Mouse (Mus musculus): ENCODE measurements around the gene Ctps2. TPM values are rescaled to one million over a fixed set of nuclear protein-coding genes. Genes with fewer than 3 reads are reported as not detected.
A peak's percentile ranks its signal among the peaks of the same experiment; 100 is the strongest.

Gene Ctps2
- polyA plus RNA-seq, 1 experiment from 2014 or later: 95.1 TPM

DNA sequence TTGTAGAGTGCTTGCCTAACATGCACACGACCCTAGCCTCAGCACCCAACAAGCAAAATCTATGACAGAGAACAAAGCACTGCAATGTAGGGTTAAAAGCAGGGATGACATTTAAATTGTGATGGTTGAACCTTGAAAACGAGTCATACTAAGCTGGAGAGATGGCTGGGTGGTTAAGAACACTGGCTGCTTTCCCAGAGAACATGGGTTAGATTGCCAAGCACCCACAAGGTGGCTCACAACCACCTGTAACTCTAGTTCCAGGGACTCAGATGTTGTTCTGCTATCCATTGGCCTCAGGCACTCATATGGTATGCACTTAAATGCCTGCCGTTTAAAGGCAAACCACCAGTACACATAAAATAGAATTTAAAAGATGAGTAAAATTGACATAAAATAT, 91.1 kb downstream of the Ctps2 start:
- H3K4me3 ChIP-seq: no peak overlapping the region
- no peaks in the 10 kb centered on the region; the same call in 1 of the 2 replicates for H3K27me3 ChIP-seq
- H3K27ac ChIP-seq: no peak overlapping the region
- WGBS: 75% methylated on average over 3 of the region's 3 CpGs
- no peaks in the 10 kb centered on the region for H3K9me3 ChIP-seq (replicated peaks)
- H3K4me1 ChIP-seq: no peaks in the 10 kb centered on the region
- no peak for ATAC-seq (ENCODE audit: low FRiP score)
- H3K36me3 ChIP-seq: no peaks in the 10 kb centered on the region
- no peak overlapping the region for H3K9ac ChIP-seq
- H3K4me2 ChIP-seq (replicated peaks): no peak overlapping the region

- no peak overlapping the region for H3K4me2 ChIP-seq (replicated peaks)
- H3K27ac ChIP-seq: no peak overlapping the region
- H3K9ac ChIP-seq: no peak overlapping the region
- H3K36me3 ChIP-seq: no peaks in the 10 kb centered on the region
- no peak overlapping the region for H3K4me3 ChIP-seq
- H3K9me3 ChIP-seq (replicated peaks): no peaks in the 10 kb centered on the region
- H3K27me3 ChIP-seq: no peaks in the 10 kb centered on the region; the same call in none of the 2 replicates
- ATAC-seq (ENCODE audit: low FRiP score): no peak
- no peaks in the 10 kb centered on the region for H3K4me1 ChIP-seq
Measured at GRCm38 (mm10) chrX:163027864-163028263, 126.8 kb downstream of the Ctps2 start.

- Histone ChIP-seq H3K27ac (no peak overlapping the region), H3K4me2 (replicated peaks) (no peak overlapping the region), H3K4me1 (no peaks in the 10 kb centered on the region), H3K4me3 (no peak overlapping the region), H3K36me3 (no peaks in the 10 kb centered on the region), H3K27me3 (peaks cover 28% of the 10 kb centered on the region), H3K9me3 (replicated peaks) (no peaks in the 10 kb centered on the region), H3K9ac (no peak overlapping the region)
- no peak for ATAC-seq (ENCODE audit: low FRiP score)
- WGBS: 56% methylated on average over 3 of the region's 3 CpGs
Measured at GRCm38 (mm10) chrX:163038767-163039166, 137.7 kb downstream of the Ctps2 start.

DNA sequence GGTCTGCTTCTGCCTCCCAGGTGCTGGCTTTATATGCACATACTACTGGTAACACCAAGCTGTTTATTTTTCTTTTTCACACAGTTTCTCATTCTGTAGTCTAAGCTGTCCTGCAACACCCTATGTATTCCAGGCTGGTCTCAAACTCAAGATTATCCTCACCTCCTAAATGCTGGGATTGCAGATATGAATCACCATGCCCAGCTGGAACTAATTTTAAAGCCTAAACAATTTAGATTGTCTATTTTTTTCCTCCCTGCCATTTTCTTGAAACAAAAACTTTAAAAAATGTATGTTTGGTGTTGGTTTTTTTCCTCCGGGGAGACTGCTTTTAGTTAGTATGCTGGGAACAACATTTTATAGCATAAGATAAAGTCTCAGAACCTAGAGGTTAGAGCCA, 141.7 kb downstream of the Ctps2 start:
- Histone ChIP-seq H3K4me1 (no peaks in the 10 kb centered on the region), H3K36me3 (no peaks in the 10 kb centered on the region), H3K27ac (no peak overlapping the region), H3K4me2 (replicated peaks) (no peak overlapping the region), H3K9me3 (replicated peaks) (no peaks in the 10 kb centered on the region), H3K27me3 (peaks cover 38% of the 10 kb centered on the region), H3K9ac (no peak overlapping the region), H3K4me3 (no peak overlapping the region)
- no peak for ATAC-seq (ENCODE audit: low FRiP score)
- 88% methylated on average over 1 of the region's 1 CpGs for WGBS

- Histone ChIP-seq H3K4me3 (no peak overlapping the region), H3K36me3 (no peaks in the 10 kb centered on the region), H3K27ac (no peak overlapping the region), H3K4me1 (no peaks in the 10 kb centered on the region), H3K27me3 (peaks cover 3% of the 10 kb centered on the region; the same call in 1 of the 2 replicates), H3K9ac (no peak overlapping the region), H3K4me2 (replicated peaks) (no peak overlapping the region), H3K9me3 (replicated peaks) (no peaks in the 10 kb centered on the region)
- ATAC-seq (ENCODE audit: low FRiP score): no peak
- WGBS: 67% methylated on average over 1 of the region's 1 CpGs
Measured at GRCm38 (mm10) chrX:163063936-163064335, 162.9 kb downstream of the Ctps2 start.

MicroRNAs within 50 kb of the gene (microRNA counts, 519-probe panel; counts per million panel counts)
- 470 counts per million, percentile 58 among the panel's probes with 10 or more counts for microRNA mmu-miR-3473

Small RNAs within 50 kb of the gene (microRNA-seq; reads per million reads assigned to microRNA genes)
- gene Mir3473a: not detected

Other genes with a start within 250 kb of the Ctps2 start
- gene Rbbp7, start 140.8 kb upstream of the Ctps2 start, polyA plus RNA-seq (2016; fragmentation: Nextera tagmentation; extraction: Ambion mirVana): 283 and 286 TPM in 2 replicates
- gene Txlng, start 71.8 kb upstream of the Ctps2 start, polyA plus RNA-seq (2016; fragmentation: Nextera tagmentation; extraction: Ambion mirVana): 17.5 and 18.4 TPM in 2 replicates
- 39.0 and 43.0 TPM in 2 replicates for gene Syap1, start 12.8 kb upstream of the Ctps2 start, polyA plus RNA-seq (2016; fragmentation: Nextera tagmentation; extraction: Ambion mirVana)
- 0.68 TPM in 1 of 2 replicates, not detected in the other for gene S100g, start 63.4 kb downstream of the Ctps2 start, polyA plus RNA-seq (2016; fragmentation: Nextera tagmentation; extraction: Ambion mirVana)

Measured in hindbrain, embryonic 12.5 days (tissue).